Mouse (Mus musculus) adrenal gland, postnatal 4 days (tissue): ENCODE data around the gene Pdlim1. TPM values are rescaled to one million over a fixed set of nuclear protein-coding genes. Genes with fewer than 3 reads are reported as not detected.
"Not testable (repeated sequence)": the region's sequence is repeated elsewhere in the genome, so short reads cannot be mapped to it uniquely, and the experiment has no call there.

Experiments
- DNase-seq, 2 experiments: peaks; one replicate each; pipeline ENCODE4 v3.0.0; 2021 to 2022; ENCODE audit warnings: low spot score in 2 of 2, mixed read lengths in 2 of 2
- total RNA-seq, 2 experiments: library from RNA; stranded (reverse); gene quantifications; 2 replicates each; pipeline ENCODE4 v1.2.3; 2021

The Pdlim1 gene
- total RNA-seq, 2 experiments from 2014 or later, result 39.4 to 44.8 TPM

GRCm38 (mm10) chr19:40246646-40247267 lies 24.9 kb downstream of the Pdlim1 start:
- no peak for DNase-seq

- no peak for DNase-seq
Observed at GRCm38 (mm10) chr19:40240838-40241689, 30.6 kb downstream of the Pdlim1 start.

GRCm38 (mm10) chr19:40240360-40240759 lies 31.3 kb downstream of the Pdlim1 start:
- DNase-seq, result no peak

GRCm38 (mm10) chr19:40238175-40238850 lies 33.3 kb downstream of the Pdlim1 start:
- no peak for DNase-seq

GRCm38 (mm10) chr19:40232560-40232959 lies 39.1 kb downstream of the Pdlim1 start:
- DNase-seq, result no peak

- no peak for DNase-seq
Observed at GRCm38 (mm10) chr19:40231825-40232541, 39.7 kb downstream of the Pdlim1 start.

- no peak for DNase-seq
Observed at GRCm38 (mm10) chr19:40231074-40231738, 40.4 kb downstream of the Pdlim1 start.

GRCm38 (mm10) chr19:40226516-40227151 lies 45.0 kb downstream of the Pdlim1 start:
- no peak for DNase-seq

GRCm38 (mm10) chr19:40225761-40226110 lies 45.9 kb downstream of the Pdlim1 start:
- no peak for DNase-seq

- DNase-seq, result peak; percentile 36 to 43
Observed at GRCm38 (mm10) chr19:40225102-40225760, 46.4 kb downstream of the Pdlim1 start.

- DNase-seq, result peak in 1 of 2 experiments; percentile 1
Observed at GRCm38 (mm10) chr19:40222307-40222706, 49.3 kb downstream of the Pdlim1 start.

GRCm38 (mm10) chr19:40220878-40221277 lies 50.8 kb downstream of the Pdlim1 start:
- no peak for DNase-seq

- not testable (repeated sequence) for DNase-seq
Observed at GRCm38 (mm10) chr19:40202947-40203346, 68.7 kb downstream of the Pdlim1 start.

GRCm38 (mm10) chr19:40190596-40190995 lies 81.0 kb downstream of the Pdlim1 start:
- DNase-seq, result no peak

GRCm38 (mm10) chr19:40187160-40187559 lies 84.5 kb downstream of the Pdlim1 start, which contains the start of gene Cyp2c70:
Gene Cyp2c70 (minus strand): TSS chr19:40187333.
- DNase-seq, result no peak

- no peak for DNase-seq
Observed at GRCm38 (mm10) chr19:40183600-40183999, 88.0 kb downstream of the Pdlim1 start.

- DNase-seq, result no peak
Observed at GRCm38 (mm10) chr19:40178311-40178710, 93.3 kb downstream of the Pdlim1 start.
